Mouse (Mus musculus) megakaryocyte, embryonic 14.5 days (primary cell): ENCODE measurements around the gene 2010111I01Rik.

Source experiments
- FLI1 ChIP-seq: IDR thresholded peaks from 2 replicates; pipeline ENCODE4 v1.6.1; 2012; ENCODE audit warnings: low read length, inconsistent platforms, mixed read lengths
- GATA1 ChIP-seq: IDR thresholded peaks from 3 replicates; pipeline ENCODE4 v1.6.1; 2012; ENCODE audit warnings: mixed read lengths, low read length, inconsistent platforms, borderline replicate concordance

GRCm38 (mm10) chr13:63089513-63089912, 124.8 kb downstream of the 2010111I01Rik start:
- TF ChIP-seq FLI1 = no peak
- no peak for TF ChIP-seq GATA1
